Mouse (Mus musculus) testis, adult 2 months (tissue): ENCODE measurements at regions not wholly inside any gene's neighbourhood (a gene's known extent, or its start where the extent isn't known, plus 50 kb on each side); places are given as distances from the start of the nearest gene placed in this dataset.

Experiments used
- H3K27ac ChIP-seq: fragments of 200-500 bp; 2 replicates; pipeline ENCODE4 v1.5.1; 2012; ENCODE audit warnings: low read depth, low read length; ENCODE audit not compliant: control insufficient read depth, insufficient read depth
- H3K27me3 ChIP-seq: fragments of 200-500 bp; 2 replicates; pipeline ENCODE4 v1.6.1; 2012; ENCODE audit warnings: mild to moderate bottlenecking, low read length, moderate library complexity; ENCODE audit not compliant: control insufficient read depth, insufficient read depth
- H3K36me3 ChIP-seq: fragments of 200-500 bp; 2 replicates; pipeline ENCODE4 v1.6.1; 2012; ENCODE audit warnings: mild to moderate bottlenecking, low read length; ENCODE audit not compliant: control insufficient read depth, insufficient read depth
- H3K4me1 ChIP-seq: fragments of 200-500 bp; 2 replicates; pipeline ENCODE4 v1.6.1; 2012; ENCODE audit warnings: low read length; ENCODE audit not compliant: control insufficient read depth, insufficient read depth
- H3K4me3 ChIP-seq: fragments of 200-500 bp; 2 replicates; pipeline ENCODE4 v1.5.1; 2012; ENCODE audit warnings: low read depth, mild to moderate bottlenecking, low read length, moderate library complexity, mixed read lengths; ENCODE audit not compliant: control insufficient read depth
- CTCF ChIP-seq: fragments of 200-500 bp; IDR thresholded peaks from 2 replicates; pipeline ENCODE4 v1.5.1; 2012; ENCODE audit warnings: low read depth, mild to moderate bottlenecking, inconsistent platforms, low read length, moderate library complexity; ENCODE audit not compliant: control insufficient read depth, insufficient read depth, insufficient replicate concordance
- POLR2A ChIP-seq: fragments of 200-500 bp; IDR thresholded peaks from 2 replicates; pipeline ENCODE4 v1.6.1; 2012; ENCODE audit warnings: low read depth, mild to moderate bottlenecking, inconsistent platforms, low read length, moderate library complexity; ENCODE audit not compliant: control insufficient read depth

GRCm38 (mm10) chr12:107658821-107659220 lies 170.4 kb downstream of the 3110018I06Rik start:
- TF ChIP-seq POLR2A: no peak
- Histone ChIP-seq H3K4me1 (no peaks in the 10 kb centered on the region), H3K27me3 (no peaks in the 10 kb centered on the region), H3K27ac (no peak overlapping the region), H3K36me3 (no peaks in the 10 kb centered on the region), H3K4me3 (no peak overlapping the region)

GRCm38 (mm10) chr12:107662624-107663023 lies 174.2 kb downstream of the 3110018I06Rik start:
- Histone ChIP-seq H3K4me3 (no peak overlapping the region), H3K27ac (no peak overlapping the region), H3K4me1 (no peaks in the 10 kb centered on the region), H3K36me3 (no peaks in the 10 kb centered on the region), H3K27me3 (no peaks in the 10 kb centered on the region)
- TF ChIP-seq POLR2A (no peak), CTCF (no peak)

DNA sequence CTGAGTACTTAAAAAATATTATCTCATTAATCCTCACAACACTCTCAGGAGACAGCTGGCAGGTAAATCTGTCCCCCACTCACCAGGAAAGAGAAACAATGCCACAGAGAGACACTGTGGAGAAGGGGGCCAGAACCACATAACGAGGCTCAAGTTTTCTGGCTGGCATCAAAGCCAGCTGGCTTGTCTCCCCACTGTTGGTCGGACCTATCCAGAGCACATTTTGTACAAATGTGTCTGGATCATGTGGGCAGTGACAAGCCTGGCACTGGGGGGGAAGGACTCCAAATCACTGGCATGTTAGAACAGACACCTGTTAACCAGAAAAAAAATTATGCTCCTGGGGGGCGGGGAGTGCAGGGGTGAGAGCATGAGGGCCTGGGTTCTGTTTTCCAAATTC lies 179.4 kb downstream of the 3110018I06Rik start:
- Histone ChIP-seq H3K4me3 (no peak overlapping the region), H3K4me1 (no peaks in the 10 kb centered on the region), H3K27me3 (no peaks in the 10 kb centered on the region), H3K27ac (no peak overlapping the region), H3K36me3 (no peaks in the 10 kb centered on the region)
- TF ChIP-seq CTCF (no peak), POLR2A (no peak)

- TF ChIP-seq POLR2A (no peak), CTCF (no peak)
- Histone ChIP-seq H3K4me1 (no peaks in the 10 kb centered on the region), H3K36me3 (no peaks in the 10 kb centered on the region), H3K27me3 (no peaks in the 10 kb centered on the region), H3K27ac (no peak overlapping the region), H3K4me3 (no peak overlapping the region)
Measured at GRCm38 (mm10) chr12:107669046-107669445, 180.6 kb downstream of the 3110018I06Rik start.

DNA sequence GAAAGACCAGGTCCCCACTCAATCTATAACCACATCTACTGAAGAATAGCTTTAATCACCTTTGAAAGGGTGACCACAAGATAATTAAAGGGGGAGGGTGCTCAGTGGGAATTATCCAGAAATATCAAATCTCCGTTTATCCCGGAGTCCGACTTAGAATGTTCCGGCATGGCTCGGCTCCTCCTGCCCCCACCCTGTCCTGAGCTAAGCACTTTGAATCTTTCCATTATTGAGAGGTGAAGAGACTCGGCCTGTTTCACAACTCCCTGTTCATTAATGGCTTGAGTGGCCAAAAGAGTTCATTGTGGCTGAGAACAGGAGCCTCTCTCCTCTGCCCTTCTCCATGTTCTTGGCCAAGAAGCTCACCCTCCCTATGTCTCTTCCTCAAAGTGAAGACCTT lies 181.0 kb downstream of the 3110018I06Rik start:
- H3K4me1 ChIP-seq: no peaks in the 10 kb centered on the region
- TF ChIP-seq CTCF (no peak), POLR2A (no peak)
- no peaks in the 10 kb centered on the region for H3K27me3 ChIP-seq
- H3K27ac ChIP-seq: no peak overlapping the region
- H3K4me3 ChIP-seq: no peak overlapping the region
- H3K36me3 ChIP-seq: no peaks in the 10 kb centered on the region

DNA sequence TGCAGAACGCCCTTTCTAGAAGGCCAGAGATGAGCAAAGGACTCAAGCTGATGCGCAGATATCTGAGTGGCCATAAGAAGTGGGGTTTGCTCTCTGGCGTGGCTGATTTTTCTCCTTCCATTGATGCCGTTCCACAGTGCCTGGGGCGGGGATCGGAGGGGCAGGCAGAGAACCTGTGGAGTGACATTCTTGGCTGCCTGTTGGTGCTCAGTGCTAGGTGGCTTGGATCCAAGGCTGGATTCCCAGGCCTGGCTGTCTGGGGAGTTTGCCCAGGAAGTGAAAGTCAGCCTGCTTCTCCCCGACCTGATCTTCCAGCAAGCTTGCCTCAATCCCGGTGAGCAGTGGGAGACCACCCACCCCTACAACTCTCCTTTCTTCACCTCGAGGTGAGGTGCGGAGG lies 181.5 kb downstream of the 3110018I06Rik start:
- no peaks in the 10 kb centered on the region for H3K36me3 ChIP-seq
- TF ChIP-seq POLR2A (no peak), CTCF (no peak)
- no peak overlapping the region for H3K27ac ChIP-seq

GRCm38 (mm10) chr12:107677076-107677475 lies 188.6 kb downstream of the 3110018I06Rik start:
- no peak overlapping the region for H3K27ac ChIP-seq
- TF ChIP-seq POLR2A: no peak
- TF ChIP-seq CTCF: no peak
- no peaks in the 10 kb centered on the region for H3K4me1 ChIP-seq
- H3K36me3 ChIP-seq: no peaks in the 10 kb centered on the region
- H3K27me3 ChIP-seq: no peaks in the 10 kb centered on the region
- H3K4me3 ChIP-seq: no peak overlapping the region

More for the DNA sequence above, 181.5 kb downstream of the 3110018I06Rik start:
- H3K4me3 ChIP-seq: no peak overlapping the region
- H3K4me1 ChIP-seq: no peaks in the 10 kb centered on the region
- H3K27me3 ChIP-seq: no peaks in the 10 kb centered on the region

DNA sequence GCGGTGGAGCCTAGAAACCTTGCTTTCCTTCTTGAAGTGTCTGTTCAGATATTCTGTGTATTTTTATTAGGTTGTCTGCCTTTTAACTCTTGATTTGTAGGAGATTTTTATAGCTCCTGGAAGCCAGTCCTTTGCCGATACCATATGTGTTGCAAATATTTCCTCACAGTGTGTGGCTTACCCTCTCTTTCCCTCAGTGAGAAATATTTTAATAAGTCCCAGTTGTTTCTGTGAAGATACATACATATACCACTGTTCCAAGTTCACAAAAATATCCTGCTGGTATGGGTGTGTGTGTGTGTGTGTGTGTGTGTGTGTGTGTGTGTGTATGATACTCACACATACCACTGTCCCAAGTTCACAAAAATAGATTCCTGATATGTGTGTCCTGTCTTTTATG lies 199.0 kb downstream of the 3110018I06Rik start:
- TF ChIP-seq CTCF (no peak), POLR2A (no peak)
- Histone ChIP-seq H3K4me1 (0 out of 2 replicates have a peak, but pooled peaks cover 2% of the 10 kb centered on the region), H3K27me3 (no peaks in the 10 kb centered on the region), H3K27ac (no peak overlapping the region), H3K36me3 (no peaks in the 10 kb centered on the region), H3K4me3 (no peak overlapping the region)
